ENCODE assay signal across 13 mouse cellular contexts in genomic region chr14:31482417-31482816, GRCm38 (mm10).
"Had no signal": no experiment of that assay in that cellular context is flagged by ENCODE, and none has a peak within 500 bp of the region (broad histone marks: within the 10 kb centered on the region; RNA-seq: fewer than 3 reads in every experiment).

No protein-coding gene starts in this region.

- DNase-seq: kidney, adult 11 months; kidney, postnatal 10 days; lung, adult 18-20 months; lung, postnatal 10 days; lung, postnatal 36 days; thymus, postnatal 25 days had no signal

- ATAC-seq: liver, embryonic 12.5 days; midbrain, embryonic 15.5 days had no signal

- H3K9me3 ChIP-seq: kidney, embryonic 15.5 days; liver, embryonic 12.5 days; liver, embryonic 15.5 days; lung, embryonic 15.5 days; midbrain, embryonic 12.5 days; midbrain, embryonic 15.5 days; neural tube, embryonic 13.5 days had no signal

- H3K4me1 ChIP-seq: kidney, embryonic 15.5 days; liver, embryonic 12.5 days; liver, embryonic 15.5 days; lung, embryonic 15.5 days; midbrain, embryonic 12.5 days; midbrain, embryonic 15.5 days; neural tube, embryonic 13.5 days had no signal

- H3K27ac ChIP-seq: kidney, embryonic 15.5 days; liver, embryonic 12.5 days; liver, embryonic 15.5 days; lung, embryonic 15.5 days; midbrain, embryonic 12.5 days; midbrain, embryonic 15.5 days; neural tube, embryonic 13.5 days had no signal

- H3K4me2 ChIP-seq: kidney, embryonic 15.5 days; liver, embryonic 12.5 days; liver, embryonic 15.5 days; lung, embryonic 15.5 days; midbrain, embryonic 12.5 days; midbrain, embryonic 15.5 days; neural tube, embryonic 13.5 days had no signal

- H3K9ac ChIP-seq: kidney, embryonic 15.5 days; liver, embryonic 12.5 days; liver, embryonic 15.5 days; lung, embryonic 15.5 days; midbrain, embryonic 12.5 days; midbrain, embryonic 15.5 days; neural tube, embryonic 13.5 days had no signal

- H3K4me3 ChIP-seq: kidney, embryonic 15.5 days; liver, embryonic 12.5 days; liver, embryonic 15.5 days; lung, embryonic 15.5 days; midbrain, embryonic 12.5 days; midbrain, embryonic 15.5 days; neural tube, embryonic 13.5 days had no signal

- H3K27me3 ChIP-seq: kidney, embryonic 15.5 days; liver, embryonic 12.5 days; liver, embryonic 15.5 days; lung, embryonic 15.5 days; midbrain, embryonic 12.5 days; midbrain, embryonic 15.5 days; neural tube, embryonic 13.5 days had no signal
